Mouse (Mus musculus) cerebellum, adult 2 months (tissue): ENCODE measurements at regions not wholly inside any gene's neighbourhood (a gene's known extent, or its start where the extent isn't known, plus 50 kb on each side); places are given as distances from the start of the nearest gene placed in this dataset.

Source experiments
- CTCF ChIP-seq: fragments of 200-500 bp; IDR thresholded peaks from 2 replicates; pipeline ENCODE4 v1.5.1; 2011; ENCODE audit warnings: low read depth, mild to moderate bottlenecking, control low read depth, low read length, moderate library complexity, borderline replicate concordance; ENCODE audit not compliant: insufficient read depth
- POLR2A ChIP-seq: fragments of 200-500 bp; IDR thresholded peaks from 2 replicates; pipeline ENCODE4 v1.6.1; 2011; ENCODE audit warnings: low read length, control low read depth, borderline replicate concordance; ENCODE audit not compliant: insufficient read depth

DNA sequence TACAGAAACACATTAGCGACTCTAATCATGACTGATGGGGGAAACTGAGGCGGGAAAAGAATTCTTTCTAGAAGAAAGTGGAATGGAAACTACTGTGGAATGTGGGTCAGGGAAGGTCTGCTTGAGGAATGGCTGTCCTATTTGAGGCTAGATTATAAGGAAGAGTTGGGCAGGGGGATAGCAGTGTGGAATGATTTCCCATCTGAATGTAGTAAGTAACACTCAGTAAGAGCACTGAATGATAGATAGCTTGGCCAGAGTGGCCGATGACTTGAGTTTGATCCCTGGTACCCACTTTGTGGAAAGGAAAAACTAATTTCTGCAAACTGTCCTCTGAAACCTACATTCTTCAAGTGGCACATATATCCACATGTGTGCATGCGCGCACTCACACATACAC, 120.5 kb upstream of the Mmadhc start:
- TF ChIP-seq CTCF (no peak), POLR2A (no peak)
